Mouse (Mus musculus) ES-E14 (cell line): ENCODE data around the gene Klhdc3. TPM values are rescaled to one million over a fixed set of nuclear protein-coding genes. Genes with fewer than 3 reads are reported as not detected.

Source experiments
- DNase-seq: peaks from one replicate; pipeline ENCODE4 v3.0.0-alpha.2; 2013; ENCODE audit warnings: low read depth, low spot score
- H3K27ac ChIP-seq: 2 replicates; pipeline ENCODE4 v1.5.1; 2012; ENCODE audit warnings: low read depth, mild to moderate bottlenecking, low read length, moderate library complexity, mixed read lengths; ENCODE audit not compliant: poor library complexity, insufficient read depth, severe bottlenecking
- H3K36me3 ChIP-seq: 2 replicates; pipeline ENCODE4 v1.6.1; 2012; ENCODE audit warnings: mild to moderate bottlenecking, low read length, moderate library complexity, mixed read lengths; ENCODE audit not compliant: control insufficient read depth, poor library complexity, insufficient read depth, severe bottlenecking
- H3K4me1 ChIP-seq, 2 experiments: fragments of 150-350 bp in 1 of 2; sonication (generic) in 1 of 2; 2 replicates each; pipeline ENCODE4 v1.6.1; 2012; ENCODE audit warnings: low read length in 2 of 2, mild to moderate bottlenecking in 1 of 2, mixed read lengths in 1 of 2; ENCODE audit not compliant: control insufficient read depth in 2 of 2, insufficient read depth in 2 of 2, poor library complexity in 1 of 2
- H3K4me3 ChIP-seq, 2 experiments: fragments of 150-350 bp in 1 of 2; sonication (generic) in 1 of 2; 2 replicates each; pipeline ENCODE4 v1.5.1; 2012; ENCODE audit warnings: low read length in 2 of 2, low read depth in 1 of 2, mild to moderate bottlenecking in 1 of 2, mixed read lengths in 1 of 2; ENCODE audit not compliant: insufficient read depth in 1 of 2, poor library complexity in 1 of 2, severe bottlenecking in 1 of 2
- H3K9ac ChIP-seq: 2 replicates; pipeline ENCODE4 v1.6.1; 2012; ENCODE audit warnings: low read depth, mild to moderate bottlenecking, low read length, mixed read lengths; ENCODE audit not compliant: poor library complexity, insufficient read depth, severe bottlenecking
- H3K9me3 ChIP-seq: fragments of 150-350 bp; sonication (generic); 2 replicates; pipeline ENCODE4 v1.6.1; 2012; ENCODE audit warnings: low read depth, mild to moderate bottlenecking, low read length; ENCODE audit not compliant: control insufficient read depth, insufficient read depth
- CHD2 ChIP-seq: IDR thresholded peaks from 2 replicates; pipeline ENCODE4 v1.6.1; 2014; ENCODE audit warnings: mild to moderate bottlenecking, low read depth, low read length, inconsistent platforms
- HCFC1 ChIP-seq: IDR thresholded peaks from 2 replicates; pipeline ENCODE4 v1.6.1; 2012; ENCODE audit warnings: low read length, inconsistent platforms, borderline replicate concordance; ENCODE audit not compliant: insufficient read depth
- MAFK ChIP-seq: IDR thresholded peaks from 2 replicates; pipeline ENCODE4 v1.6.1; 2014; ENCODE audit warnings: mild to moderate bottlenecking, low read depth, low read length, inconsistent platforms; ENCODE audit not compliant: insufficient read depth
- ZC3H11A ChIP-seq: IDR thresholded peaks from 2 replicates; pipeline ENCODE4 v1.6.1; 2012; ENCODE audit warnings: low read depth, mild to moderate bottlenecking, inconsistent platforms, low read length, borderline replicate concordance
- ZNF384 ChIP-seq: IDR thresholded peaks from 2 replicates; pipeline ENCODE4 v1.6.1; 2012; ENCODE audit warnings: low read depth, low read length, inconsistent platforms
- in situ Hi-C, 2 experiments: fragments of 600-800 bp; cut with MboI; formaldehyde crosslinking; loops; one replicate each; pipeline ENCODE4 v1.15.1; 2025; ENCODE audit warnings: low sequenced_read_pairs in 2 of 2, inconsistent platforms in 1 of 2; ENCODE audit not compliant: unreplicated experiment in 2 of 2
- total RNA-seq: library from RNA; depleted of rRNA; stranded (reverse); fragments of 300-350 nt; gene quantifications from 2 replicates; pipeline ENCODE4 v1.2.3, GENCODE M21; 2012

Gene Klhdc3
- total RNA-seq, 1 experiment, result 65.1 TPM

GRCm38 (mm10) chr17:46661351-46661750, 19.4 kb downstream of the Klhdc3 start:
- Histone ChIP-seq H3K27ac (no peak overlapping the region), H3K9me3 (no peaks in the 10 kb centered on the region), H3K36me3 (peaks cover 62% of the 10 kb centered on the region), H3K9ac (no peak overlapping the region), H3K4me3 (no peak overlapping the region), H3K4me1 (peaks cover 0 to 8% of the 10 kb centered on the region in 2 experiments; a peak in 1 of 4 replicates)
- no peak for DNase-seq
- in situ Hi-C loops, result no loop called here
- TF ChIP-seq MAFK (no peak), ZC3H11A (no peak), ZNF384 (no peak), CHD2 (no peak), HCFC1 (no peak)

- DNase-seq, result no peak
- Histone ChIP-seq H3K36me3 (peaks cover 45% of the 10 kb centered on the region; the same call in 1 of the 2 replicates), H3K4me1 (peaks cover 6 to 19% of the 10 kb centered on the region in 2 experiments; a peak in 3 of 4 replicates), H3K4me3 (no peak overlapping the region), H3K9ac (no peak overlapping the region), H3K27ac (no peak overlapping the region), H3K9me3 (no peaks in the 10 kb centered on the region)
- TF ChIP-seq ZNF384 (no peak), ZC3H11A (no peak), CHD2 (no peak), HCFC1 (no peak), MAFK (no peak)
- in situ Hi-C loops, result no loop called here
These were observed 24.7 kb downstream of the Klhdc3 start for GRCm38 (mm10) chr17:46656054-46656453.

DNA sequence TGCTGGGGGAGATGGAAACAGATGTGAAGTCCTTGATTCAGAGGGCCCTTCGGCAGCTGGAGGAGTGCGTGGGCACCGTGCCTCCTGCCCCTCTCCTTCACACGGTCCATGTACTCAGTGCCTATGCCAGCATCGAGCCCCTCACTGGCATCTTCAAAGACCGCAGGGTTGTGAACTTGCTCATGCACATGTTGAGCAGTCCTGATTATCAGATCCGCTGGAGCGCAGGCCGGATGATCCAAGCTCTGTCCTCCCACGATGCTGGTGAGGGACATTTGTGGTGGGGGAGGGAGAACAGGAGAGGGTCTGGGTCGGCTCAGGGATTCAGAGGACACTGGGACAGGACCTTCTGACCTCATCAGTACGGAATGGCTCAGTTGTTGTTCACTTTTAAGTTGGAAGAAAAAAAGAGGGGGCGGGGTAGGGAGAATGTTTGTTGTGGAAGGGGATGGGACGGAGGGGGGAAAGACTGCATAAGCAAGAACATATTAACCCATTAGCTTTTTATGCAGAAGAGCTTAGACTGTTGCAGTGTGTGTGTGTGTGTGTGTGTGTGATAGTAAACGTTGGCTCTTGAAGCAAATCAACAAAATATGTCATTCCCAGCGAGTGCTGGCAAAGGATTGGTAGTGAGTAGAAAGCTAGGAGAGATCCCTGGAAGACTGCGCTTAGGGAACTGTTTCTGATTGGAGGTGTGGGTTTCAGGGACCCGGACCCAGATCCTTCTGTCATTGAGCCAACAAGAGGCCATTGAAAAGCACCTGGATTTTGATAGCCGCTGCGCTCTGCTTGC, 28.8 kb downstream of the Klhdc3 start:
- in situ Hi-C loops, result no loop called here
- DNase-seq, result no peak
- Histone ChIP-seq H3K4me3 (peak overlapping the region in 1 of 2 experiments; percentile 67; a peak in 1 of 4 replicates), H3K27ac (no peak overlapping the region), H3K36me3 (peaks cover 31% of the 10 kb centered on the region; the same call in 1 of the 2 replicates), H3K9me3 (no peaks in the 10 kb centered on the region), H3K4me1 (peaks cover 8 to 13% of the 10 kb centered on the region in 2 experiments; a peak in 3 of 4 replicates), H3K9ac (peak overlapping the region; percentile 63; the same call in 1 of the 2 replicates)
- TF ChIP-seq ZNF384, result no peak
- no peak for TF ChIP-seq ZC3H11A
- TF ChIP-seq CHD2, result no peak

DNA sequence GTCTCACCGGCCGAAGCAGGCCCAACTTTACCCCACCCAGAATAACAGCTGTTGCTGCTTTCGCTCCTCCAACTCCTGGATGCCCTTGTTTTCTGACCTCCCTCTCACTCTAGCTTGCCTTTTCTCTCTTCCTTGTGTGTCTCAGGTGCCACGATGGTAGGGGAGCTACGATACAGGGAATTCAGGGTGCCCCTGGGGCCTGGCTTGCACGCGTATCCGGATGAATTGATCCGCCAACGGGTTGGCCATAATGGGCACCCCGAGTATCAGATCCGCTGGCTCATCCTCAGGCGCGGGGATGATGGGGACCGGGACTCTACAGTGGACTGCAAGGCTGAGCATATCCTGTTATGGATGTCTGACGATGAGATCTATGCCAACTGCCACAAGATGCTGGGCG, 29.4 kb downstream of the Klhdc3 start:
- Histone ChIP-seq H3K9me3 (no peaks in the 10 kb centered on the region), H3K9ac (peak overlapping the region; percentile 63), H3K27ac (no peak overlapping the region), H3K36me3 (peaks cover 30% of the 10 kb centered on the region; the same call in 1 of the 2 replicates), H3K4me1 (peaks cover 10 to 15% of the 10 kb centered on the region in 2 experiments; a peak in 3 of 4 replicates), H3K4me3 (peak overlapping the region; percentile 67 to 82)
- DNase-seq, result no peak
- TF ChIP-seq ZNF384 (no peak), ZC3H11A (no peak), HCFC1 (no peak), MAFK (no peak), CHD2 (no peak)
- in situ Hi-C loops, result no loop called here
